Mouse (Mus musculus): Measurements from ENCODE around the gene Rptor. TPM values are rescaled to one million over a fixed set of nuclear protein-coding genes. Genes with fewer than 3 reads are reported as not detected.

Gene Rptor
- polyA plus RNA-seq, 1 experiment, result 34.4 TPM

GRCm38 (mm10) chr11:119839411-119840342 is 237.0 kb downstream of the Rptor start:
- no peak for DNase-seq (ENCODE audit: low read depth)
- TF ChIP-seq POLR2A (IDR thresholded peaks at IDR 0.05; ENCODE audit: borderline replicate concordance, extremely low read depth, insufficient read depth, insufficient read length, poor library complexity, severe bottlenecking) (no peak), CTCF (IDR thresholded peaks at IDR 0.05; ENCODE audit: borderline replicate concordance, extremely low read depth, insufficient read depth, insufficient read length) (peak; percentile 10; the same call in 1 of the 2 replicates)

GRCm38 (mm10) chr11:119846608-119847007 is 243.9 kb downstream of the Rptor start:
- TF ChIP-seq CTCF (IDR thresholded peaks at IDR 0.05; ENCODE audit: borderline replicate concordance, extremely low read depth, insufficient read depth, insufficient read length) (no peak), POLR2A (IDR thresholded peaks at IDR 0.05; ENCODE audit: borderline replicate concordance, extremely low read depth, insufficient read depth, insufficient read length, poor library complexity, severe bottlenecking) (no peak)
- DNase-seq (ENCODE audit: low read depth), result no peak

- no peak for TF ChIP-seq POLR2A (IDR thresholded peaks at IDR 0.05; ENCODE audit: borderline replicate concordance, extremely low read depth, insufficient read depth, insufficient read length, poor library complexity, severe bottlenecking)
- no peak for TF ChIP-seq CTCF (IDR thresholded peaks at IDR 0.05; ENCODE audit: borderline replicate concordance, extremely low read depth, insufficient read depth, insufficient read length)
- no peak for DNase-seq (ENCODE audit: low read depth)
Measured at GRCm38 (mm10) chr11:119847076-119847475, 244.4 kb downstream of the Rptor start.

- TF ChIP-seq POLR2A (IDR thresholded peaks at IDR 0.05; ENCODE audit: borderline replicate concordance, extremely low read depth, insufficient read depth, insufficient read length, poor library complexity, severe bottlenecking) (no peak), CTCF (IDR thresholded peaks at IDR 0.05; ENCODE audit: borderline replicate concordance, extremely low read depth, insufficient read depth, insufficient read length) (no peak)
- peak; percentile 37 for DNase-seq (ENCODE audit: low read depth)
Measured at GRCm38 (mm10) chr11:119847569-119847968, 244.9 kb downstream of the Rptor start.

GRCm38 (mm10) chr11:119848189-119848588 is 245.5 kb downstream of the Rptor start:
- no peak for DNase-seq (ENCODE audit: low read depth)
- TF ChIP-seq CTCF (IDR thresholded peaks at IDR 0.05; ENCODE audit: borderline replicate concordance, extremely low read depth, insufficient read depth, insufficient read length) (no peak), POLR2A (IDR thresholded peaks at IDR 0.05; ENCODE audit: borderline replicate concordance, extremely low read depth, insufficient read depth, insufficient read length, poor library complexity, severe bottlenecking) (no peak)

GRCm38 (mm10) chr11:119855999-119856398 is 253.3 kb downstream of the Rptor start:
- DNase-seq (ENCODE audit: low read depth), result no peak
- TF ChIP-seq CTCF (IDR thresholded peaks at IDR 0.05; ENCODE audit: borderline replicate concordance, extremely low read depth, insufficient read depth, insufficient read length) (no peak), POLR2A (IDR thresholded peaks at IDR 0.05; ENCODE audit: borderline replicate concordance, extremely low read depth, insufficient read depth, insufficient read length, poor library complexity, severe bottlenecking) (no peak)

GRCm38 (mm10) chr11:119862523-119863299 is 260.0 kb downstream of the Rptor start:
- TF ChIP-seq CTCF (IDR thresholded peaks at IDR 0.05; ENCODE audit: borderline replicate concordance, extremely low read depth, insufficient read depth, insufficient read length) (no peak), POLR2A (IDR thresholded peaks at IDR 0.05; ENCODE audit: borderline replicate concordance, extremely low read depth, insufficient read depth, insufficient read length, poor library complexity, severe bottlenecking) (no peak)
- DNase-seq (ENCODE audit: low read depth), result no peak

GRCm38 (mm10) chr11:119863421-119863821 is 260.7 kb downstream of the Rptor start:
- DNase-seq (ENCODE audit: low read depth), result peak; percentile 14
- no peak for TF ChIP-seq CTCF (IDR thresholded peaks at IDR 0.05; ENCODE audit: borderline replicate concordance, extremely low read depth, insufficient read depth, insufficient read length)
- TF ChIP-seq POLR2A (IDR thresholded peaks at IDR 0.05; ENCODE audit: borderline replicate concordance, extremely low read depth, insufficient read depth, insufficient read length, poor library complexity, severe bottlenecking), result no peak

GRCm38 (mm10) chr11:119866837-119867236 is 264.1 kb downstream of the Rptor start:
- no peak for DNase-seq (ENCODE audit: low read depth)
- TF ChIP-seq CTCF (IDR thresholded peaks at IDR 0.05; ENCODE audit: borderline replicate concordance, extremely low read depth, insufficient read depth, insufficient read length) (no peak), POLR2A (IDR thresholded peaks at IDR 0.05; ENCODE audit: borderline replicate concordance, extremely low read depth, insufficient read depth, insufficient read length, poor library complexity, severe bottlenecking) (no peak)

- no peak for DNase-seq (ENCODE audit: low read depth)
- no peak for TF ChIP-seq CTCF (IDR thresholded peaks at IDR 0.05; ENCODE audit: borderline replicate concordance, extremely low read depth, insufficient read depth, insufficient read length)
- no peak for TF ChIP-seq POLR2A (IDR thresholded peaks at IDR 0.05; ENCODE audit: borderline replicate concordance, extremely low read depth, insufficient read depth, insufficient read length, poor library complexity, severe bottlenecking)
Measured at GRCm38 (mm10) chr11:119868138-119868537, 265.4 kb downstream of the Rptor start.

- TF ChIP-seq CTCF (IDR thresholded peaks at IDR 0.05; ENCODE audit: borderline replicate concordance, extremely low read depth, insufficient read depth, insufficient read length) (no peak), POLR2A (IDR thresholded peaks at IDR 0.05; ENCODE audit: borderline replicate concordance, extremely low read depth, insufficient read depth, insufficient read length, poor library complexity, severe bottlenecking) (no peak)
- DNase-seq (ENCODE audit: low read depth), result no peak
Measured at GRCm38 (mm10) chr11:119868556-119868955, 265.9 kb downstream of the Rptor start.
